Mouse (Mus musculus) hematopoietic stem cell, adult 5-6 weeks (primary cell): ENCODE results near the gene Ccdc124. TPM values are rescaled to one million over a fixed set of nuclear protein-coding genes. Genes with fewer than 3 reads are reported as not detected.
"Not testable (repeated sequence)": the region's sequence is repeated elsewhere in the genome, so short reads cannot be mapped to it uniquely, and the experiment has no call there.

ENCODE experiments used
- ATAC-seq, 2 experiments: fragments of 125-278 bp in 1 of 2; replicated peaks in 1 of 2; 2 replicates each; pipeline ENCODE4 v1.8.0; 2016 to 2017; ENCODE audit warnings: inconsistent platforms in 2 of 2, mild to moderate bottlenecking in 2 of 2, moderate number of reproducible peaks in 2 of 2, low read depth in 1 of 2, moderate TSS enrichment in 1 of 2; ENCODE audit not compliant: low FRiP score in 2 of 2, poor library complexity in 2 of 2, severe bottlenecking in 2 of 2, insufficient read depth in 1 of 2, low TSS enrichment in 1 of 2
- total RNA-seq: library from RNA; stranded (forward); fragments of 172-1452, 232-1000 nt; gene quantifications from 2 replicates; pipeline ENCODE4 v1.2.3, GENCODE M21; 2017

Gene Ccdc124
- total RNA-seq, 1 experiment from 2014 or later, result 20.1 TPM

DNA sequence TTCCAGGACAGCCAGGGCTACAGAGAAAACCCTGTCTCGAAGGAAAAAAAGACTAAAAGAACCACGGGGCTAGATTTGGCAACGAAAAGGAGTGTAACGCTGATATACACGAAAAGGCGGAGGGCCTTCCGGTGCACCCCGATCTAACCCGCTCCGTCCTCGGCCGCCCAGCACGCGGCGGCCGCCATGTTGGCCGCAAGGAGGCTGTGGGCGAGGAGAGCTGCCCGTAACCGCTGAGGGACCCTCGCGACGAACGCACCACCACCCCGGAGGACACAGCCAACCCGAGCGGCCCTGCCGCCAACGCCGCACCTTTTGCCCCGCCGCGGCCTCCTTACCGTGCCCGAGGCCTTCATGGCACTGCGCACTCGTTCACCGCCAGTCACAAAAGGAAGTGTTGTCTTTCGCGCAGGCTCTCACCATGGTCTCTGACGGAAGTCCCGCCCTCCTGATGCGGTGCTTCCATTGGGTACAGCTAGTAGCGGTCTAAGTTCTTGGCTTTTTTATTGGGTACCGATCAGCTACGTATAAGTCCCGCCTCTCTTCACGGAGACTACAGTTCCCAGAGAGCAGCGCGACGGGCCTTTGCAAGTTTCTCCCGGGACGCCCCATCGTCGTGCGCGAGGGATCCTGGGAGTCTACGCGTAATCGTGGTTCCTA is 23.4 kb upstream of the Ccdc124 start, which contains the start of gene Rpl18a:
Rpl18a (minus strand) TSS at position 392 of the 660 bp plus-strand sequence.
- peak; percentile 92 to 93 for ATAC-seq

DNA sequence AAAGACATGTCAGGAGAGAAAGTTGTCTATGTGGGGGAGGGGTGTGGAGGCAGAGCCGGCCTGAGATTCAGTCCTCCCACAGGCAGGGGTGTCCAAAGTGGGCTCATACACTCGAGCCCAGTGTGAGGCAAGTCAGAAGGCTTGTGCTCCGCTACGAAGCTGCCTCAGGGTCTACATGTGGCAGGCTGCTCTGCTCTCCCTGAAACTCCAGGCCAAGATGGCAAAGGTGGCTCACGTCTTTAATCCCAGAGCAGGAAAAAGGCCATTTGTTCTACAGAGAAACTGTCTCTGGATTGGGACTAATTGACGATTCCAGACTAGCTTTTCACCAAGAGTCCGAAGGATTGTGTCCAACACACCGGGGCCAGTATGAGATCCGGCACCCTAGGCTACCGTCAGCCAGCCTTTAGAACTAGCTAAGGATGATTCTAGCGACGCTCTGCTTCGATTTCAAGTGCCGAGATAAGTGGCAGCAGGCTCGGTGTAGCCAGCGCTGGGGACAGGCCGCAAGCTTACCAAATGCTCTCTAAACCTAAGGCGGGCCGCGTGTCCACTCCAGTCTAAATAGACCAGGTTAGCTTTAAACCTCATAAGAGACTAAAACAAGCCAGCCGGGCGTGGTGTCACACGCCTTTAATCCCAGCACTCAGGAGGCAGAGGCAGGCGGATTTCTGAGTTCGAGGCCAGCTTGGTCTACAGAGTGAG is 22.7 kb upstream of the Ccdc124 start:
- ATAC-seq, result no peak

DNA sequence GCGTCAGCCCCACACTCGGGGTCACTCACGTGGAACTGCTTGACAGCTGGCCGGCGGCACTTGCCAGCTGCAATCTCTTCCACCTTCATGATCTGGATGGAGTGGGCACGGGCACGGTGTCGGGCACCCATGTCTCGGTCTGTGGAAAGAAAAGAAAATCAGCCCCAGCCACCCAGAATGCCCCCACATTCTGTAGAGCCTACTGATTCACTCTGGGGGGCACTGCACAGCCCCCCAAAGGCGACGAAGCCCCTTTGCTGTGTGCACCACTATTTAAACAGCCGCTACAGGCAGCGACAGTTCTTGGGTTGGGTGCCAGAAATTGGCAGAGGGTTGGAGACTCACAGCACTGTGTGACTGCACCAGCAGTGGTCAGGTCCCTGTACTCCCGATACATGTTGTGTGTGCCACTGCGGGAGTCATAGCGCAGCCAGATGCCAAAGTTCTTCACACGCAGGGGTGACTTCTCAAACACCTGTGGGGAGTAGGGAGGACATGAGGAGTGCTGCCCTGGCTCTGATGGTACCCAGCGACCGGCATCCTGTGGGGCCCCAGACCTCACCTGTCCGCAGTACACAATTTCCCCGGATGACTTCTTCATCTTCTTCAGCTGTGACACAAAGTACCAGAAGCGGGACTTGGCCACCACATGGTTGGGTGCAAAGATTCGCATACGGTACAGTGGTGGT is 22.0 kb upstream of the Ccdc124 start:
- ATAC-seq, result not testable (repeated sequence)

DNA sequence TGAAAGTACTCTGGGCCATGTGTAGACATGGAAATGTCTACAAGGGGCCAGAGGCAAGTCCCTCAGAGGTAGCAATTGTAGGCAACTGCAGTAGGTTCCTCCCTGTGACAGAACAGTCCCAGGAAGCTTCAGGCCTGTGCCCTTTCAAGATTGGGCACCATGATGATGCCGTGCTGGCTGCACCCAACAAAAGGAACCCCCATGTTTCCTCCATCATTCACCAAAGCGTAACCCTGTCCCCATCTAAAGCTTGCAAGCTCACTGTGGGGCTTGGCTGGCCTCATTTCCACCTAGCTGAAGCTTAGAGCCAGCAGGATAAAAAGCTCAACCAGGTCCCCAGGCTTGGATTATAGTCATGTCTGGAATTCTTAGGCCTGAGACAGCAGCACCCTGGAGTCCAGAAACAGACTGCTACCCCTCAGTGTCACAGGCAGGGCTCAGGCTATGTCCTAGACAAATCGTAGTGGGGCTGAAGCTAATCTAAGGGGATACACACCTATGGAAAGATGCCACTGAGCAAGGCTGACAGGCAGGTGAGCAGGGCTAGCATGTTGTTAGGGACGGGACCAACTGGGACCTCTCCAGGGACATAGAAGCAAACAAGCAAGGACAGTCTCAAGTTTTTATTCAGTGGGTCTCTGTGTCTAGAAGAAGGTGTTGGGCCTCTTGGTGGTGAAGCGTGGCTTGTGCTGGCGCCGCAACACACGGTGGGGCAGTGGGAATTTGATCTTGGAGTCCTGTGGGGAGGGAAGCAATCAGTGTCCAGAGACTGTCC is 21.2 kb upstream of the Ccdc124 start:
- no peak for ATAC-seq

DNA sequence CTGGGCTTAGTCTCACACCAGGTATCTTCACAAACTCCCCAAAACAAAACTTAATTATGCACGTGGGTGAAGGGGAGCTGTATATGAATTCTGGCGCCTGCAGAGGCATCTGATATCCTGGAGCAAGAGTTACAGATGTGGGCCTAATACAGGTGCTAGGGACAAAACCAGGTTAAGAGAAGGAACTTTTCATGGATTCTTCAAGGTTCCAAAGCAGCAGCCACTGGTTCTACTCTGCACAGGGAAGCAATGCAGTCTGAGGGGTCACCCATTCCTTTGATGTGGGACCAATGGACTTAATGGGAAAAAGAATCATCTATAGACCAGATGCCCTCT is 20.6 kb upstream of the Ccdc124 start:
- ATAC-seq, result no peak

DNA sequence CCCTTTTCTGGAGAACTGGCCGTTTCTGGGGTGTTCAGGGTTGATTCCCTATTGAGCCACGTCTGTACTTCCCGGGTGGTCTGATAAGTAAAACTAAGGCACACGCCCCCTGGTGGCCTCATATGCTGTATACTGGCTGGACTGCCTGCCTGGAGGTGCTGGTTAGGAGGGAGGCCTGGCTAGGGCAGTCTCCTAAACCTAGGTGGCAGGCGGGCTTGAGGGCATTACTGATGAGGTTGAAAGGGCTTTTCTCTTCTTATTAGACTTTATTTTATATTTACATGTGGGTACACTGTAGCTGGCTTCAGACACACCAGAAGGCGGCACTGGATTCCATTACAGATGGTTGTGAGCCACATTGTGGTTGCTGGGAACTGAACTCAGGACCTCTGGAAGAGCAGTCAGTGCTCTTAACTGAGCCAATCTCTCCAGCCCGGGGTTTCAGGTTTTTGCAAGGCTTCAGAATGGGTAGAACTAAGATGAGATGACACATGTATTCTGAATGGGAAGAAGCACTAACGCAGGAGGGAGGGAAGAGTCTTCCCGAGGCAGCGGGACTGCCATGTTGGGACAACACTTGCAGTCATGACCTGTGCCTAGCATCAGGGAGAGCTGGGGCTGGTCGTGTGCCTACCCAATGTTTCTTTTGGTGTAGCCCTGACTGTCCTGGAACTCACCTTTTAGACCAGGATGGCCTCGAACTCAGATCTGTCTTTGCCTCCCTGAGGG is 20.1 kb upstream of the Ccdc124 start:
- ATAC-seq, result peak; percentile 15 to 44; a peak in 2 of 4 replicates

DNA sequence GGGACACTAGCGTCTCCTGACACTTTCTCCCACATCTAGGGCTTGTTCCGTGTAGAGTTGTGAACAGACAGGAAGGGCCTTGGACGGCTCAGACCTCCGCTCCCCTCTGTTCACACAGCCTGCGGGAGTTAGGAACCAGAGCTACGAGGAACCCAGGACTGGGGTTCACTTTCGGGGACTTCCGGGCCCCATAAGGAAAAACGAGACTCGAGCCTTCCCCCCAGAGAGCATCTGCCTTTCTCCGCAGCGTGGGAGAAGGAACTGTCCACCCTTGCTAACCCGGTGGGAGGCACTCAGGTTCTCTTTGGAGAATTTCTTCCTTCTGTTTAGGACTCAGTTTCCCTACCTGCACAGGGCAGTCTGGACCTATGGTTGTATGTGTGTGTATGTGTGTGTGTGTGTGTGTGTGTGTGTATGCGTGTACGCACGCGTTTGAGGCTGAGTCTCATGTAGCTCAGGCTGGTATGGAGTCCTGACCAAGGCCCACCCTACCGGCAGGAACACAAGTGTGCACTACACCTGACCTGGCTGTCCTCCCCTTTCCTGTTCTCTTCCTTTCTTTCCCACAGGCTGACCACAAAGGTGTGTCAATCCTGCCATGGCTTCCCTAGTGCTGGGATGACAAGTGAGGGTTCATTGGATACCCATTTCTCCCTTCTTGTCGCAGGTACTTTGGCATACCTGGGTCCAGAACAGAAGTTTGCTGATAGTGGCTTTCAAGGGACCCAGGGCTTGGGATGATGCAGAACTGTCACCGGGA is 19.3 kb upstream of the Ccdc124 start:
- no peak for ATAC-seq

DNA sequence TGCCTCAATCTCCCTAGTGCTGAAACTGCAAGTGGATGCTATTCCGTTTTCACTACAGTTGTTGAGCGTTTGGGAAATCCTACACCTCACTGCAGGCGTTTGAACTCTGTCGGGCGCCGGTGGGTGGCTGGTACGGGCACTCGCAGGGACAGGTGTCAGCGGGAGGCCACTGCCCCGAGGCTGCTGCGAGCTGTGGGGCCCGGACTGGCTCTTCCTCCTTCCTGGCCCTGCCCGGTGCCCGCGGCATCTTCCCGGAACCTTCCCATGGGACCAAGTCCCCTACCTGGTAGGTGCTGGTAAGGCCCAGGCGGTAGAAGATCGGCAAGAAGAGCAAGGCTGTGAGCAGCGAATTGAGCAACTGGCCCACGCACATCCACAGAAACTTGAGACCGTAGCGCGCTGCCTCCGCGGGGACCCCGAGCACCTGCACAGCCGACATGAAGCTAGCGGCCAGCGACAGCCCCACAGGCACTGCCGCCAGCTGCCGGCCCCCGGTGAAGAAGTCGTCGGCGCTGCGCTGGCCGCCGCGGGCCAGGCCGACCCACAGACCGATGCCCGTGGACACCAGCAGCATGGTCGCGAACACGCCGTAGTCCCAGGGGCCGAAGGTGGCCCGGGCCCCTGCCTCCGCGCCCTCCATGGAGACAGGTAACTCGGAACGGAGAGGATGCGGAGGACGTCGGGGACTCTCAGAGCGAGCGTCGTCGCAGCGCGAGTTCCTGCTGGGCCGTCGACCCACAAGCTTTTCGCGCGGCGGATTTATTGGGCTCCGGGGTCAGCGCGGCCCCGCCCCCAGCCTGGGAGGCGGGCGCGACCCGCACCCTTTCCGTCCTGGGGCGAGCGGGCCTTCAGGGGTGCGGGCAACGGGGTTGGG is 18.5 kb upstream of the Ccdc124 start, which contains the start of gene Slc5a5:
Slc5a5 (minus strand) TSS at position 736 of the 874 bp plus-strand sequence.
- ATAC-seq, result no peak

DNA sequence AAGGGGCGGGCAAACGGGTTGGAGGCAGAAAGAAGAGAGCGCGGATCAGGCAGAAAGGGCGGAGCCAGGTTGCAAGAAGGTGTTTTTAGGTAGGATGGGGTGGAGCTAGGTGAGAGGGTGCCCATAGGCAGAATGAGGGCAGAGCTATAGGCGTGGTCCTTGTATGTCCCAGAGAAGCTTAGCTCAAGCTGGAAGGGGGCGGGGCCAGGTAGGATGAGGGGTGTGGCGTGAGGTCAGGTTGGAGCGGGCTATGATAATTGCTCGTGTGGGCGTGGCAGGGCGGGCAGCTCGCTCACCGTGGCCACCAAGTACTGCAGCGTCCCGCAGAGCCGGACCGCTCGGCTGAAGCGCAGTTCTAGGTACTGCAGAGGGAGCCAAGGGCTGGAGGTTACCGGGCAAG is 17.6 kb upstream of the Ccdc124 start:
- ATAC-seq, result 0 out of 4 replicates have a peak, but pooled peaks of 1 of the 2 experiments have one; percentile 18

DNA sequence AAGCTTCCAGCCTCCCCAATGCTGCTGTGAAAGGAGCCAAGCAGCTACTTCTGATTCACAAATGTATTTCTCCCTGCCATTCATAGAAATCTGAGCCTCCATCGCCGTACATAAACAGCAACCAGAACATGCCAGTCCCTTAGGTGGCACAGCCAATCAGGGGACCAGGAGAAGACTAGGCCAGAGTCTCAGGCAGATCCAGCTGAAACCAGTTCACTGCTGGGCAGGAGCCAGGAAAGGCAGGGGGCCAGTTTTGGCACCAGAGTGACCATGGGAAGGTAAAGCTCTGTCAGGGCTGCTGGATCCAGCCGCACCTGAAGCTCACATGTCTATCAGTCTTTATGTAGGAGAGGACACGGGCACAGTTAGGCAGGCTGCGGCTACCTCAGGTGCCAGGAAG is 16.9 kb upstream of the Ccdc124 start:
- ATAC-seq, result no peak

DNA sequence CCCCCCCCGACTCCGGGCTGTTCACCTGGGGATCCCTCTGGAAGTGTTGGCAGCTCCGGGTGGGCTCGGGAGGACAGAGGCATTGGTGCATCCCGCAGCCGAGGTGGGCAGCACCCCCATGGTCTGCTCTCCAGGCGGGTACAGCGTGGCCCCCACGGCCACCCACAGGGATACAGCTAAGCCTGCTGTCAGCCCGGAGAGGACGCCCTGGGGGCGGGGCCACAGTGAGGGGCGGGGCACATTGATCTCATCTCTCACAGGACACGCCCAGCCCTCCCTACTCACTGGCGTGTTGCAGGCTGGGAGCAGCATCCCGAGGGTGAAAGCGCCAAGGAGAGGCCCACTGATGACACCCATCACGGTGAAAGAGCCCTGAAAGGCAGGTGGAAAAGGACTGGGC is 13.9 kb upstream of the Ccdc124 start:
- ATAC-seq, result no peak

DNA sequence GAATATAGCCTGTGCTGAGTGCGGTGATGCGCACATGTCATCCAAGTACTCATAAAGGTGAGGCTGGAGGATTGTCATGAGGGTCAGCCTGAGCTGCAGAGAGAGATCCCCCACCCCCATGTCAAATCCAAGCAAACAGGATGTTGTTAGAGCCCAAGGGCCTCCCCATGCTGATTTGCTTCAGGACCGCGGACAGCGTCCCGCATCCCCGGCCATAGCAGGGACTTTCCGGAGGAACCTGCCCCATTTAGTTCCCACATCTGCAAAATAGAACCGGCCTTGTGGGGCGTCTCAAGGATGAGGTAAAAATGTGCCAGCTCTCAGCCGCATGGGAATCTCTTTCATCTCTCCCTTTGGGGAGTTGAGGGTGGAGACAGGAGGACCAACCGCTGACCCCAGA is 11.9 kb upstream of the Ccdc124 start:
- ATAC-seq, result peak; percentile 53 to 57; a peak in 3 of 4 replicates

DNA sequence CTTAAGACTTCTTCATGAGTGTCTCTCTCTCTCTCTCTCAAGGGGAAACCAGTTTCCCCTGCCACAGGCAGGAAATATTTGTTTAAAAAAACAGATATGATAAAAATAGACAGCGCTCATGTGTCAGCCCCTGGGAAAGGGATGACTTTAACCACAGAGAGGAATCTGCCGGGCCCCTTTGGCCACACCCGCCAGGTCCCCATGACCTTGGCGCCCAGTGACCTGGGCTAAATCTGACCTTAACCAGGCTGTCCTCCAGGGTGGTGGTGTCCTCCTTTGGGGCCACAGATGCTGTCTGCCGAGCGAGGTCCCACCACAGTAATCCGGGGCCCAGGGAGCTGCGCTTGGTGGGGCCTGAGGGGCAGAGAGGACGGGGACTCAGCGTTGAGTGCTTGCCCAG is 10.9 kb upstream of the Ccdc124 start:
- no peak for ATAC-seq

DNA sequence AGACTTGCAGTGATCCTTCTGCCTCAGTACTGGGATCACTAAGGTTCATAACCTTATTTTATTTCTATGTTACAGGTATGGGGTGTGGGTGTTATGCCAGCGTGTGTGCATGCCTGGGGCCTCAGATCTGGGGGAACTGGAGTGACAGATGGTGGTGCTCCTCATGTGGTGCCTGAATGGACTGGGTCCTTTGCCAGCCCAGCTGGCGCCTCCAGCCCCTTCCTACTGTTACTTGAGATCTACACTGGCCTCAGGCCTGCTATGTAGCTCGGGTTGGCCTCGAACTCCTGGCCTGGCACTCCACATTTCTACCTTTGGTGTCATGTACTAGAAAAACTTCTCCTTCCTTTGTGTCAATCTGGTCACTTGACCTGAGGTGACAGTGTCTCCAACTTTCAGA is 10.5 kb upstream of the Ccdc124 start:
- no peak for ATAC-seq

DNA sequence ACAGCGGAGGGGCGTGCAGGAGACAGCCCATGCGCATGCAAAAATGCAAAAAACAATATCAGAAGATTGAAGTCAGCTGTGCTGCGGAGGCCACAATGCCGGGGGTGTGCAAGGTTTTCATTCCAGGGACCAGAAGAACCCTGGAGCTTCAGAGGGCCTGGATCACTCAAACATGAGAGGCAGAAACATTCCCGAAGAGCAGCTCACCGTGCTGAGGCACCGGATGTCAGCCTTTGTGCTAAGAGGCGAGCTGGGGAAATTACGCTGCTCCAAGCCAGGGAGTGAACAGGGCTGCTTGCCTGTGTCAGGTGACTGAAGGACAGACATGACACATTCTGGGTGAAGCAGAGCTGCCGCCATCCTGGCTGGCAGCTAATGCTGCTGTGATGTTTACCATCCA is 6.8 kb upstream of the Ccdc124 start:
- no peak for ATAC-seq

DNA sequence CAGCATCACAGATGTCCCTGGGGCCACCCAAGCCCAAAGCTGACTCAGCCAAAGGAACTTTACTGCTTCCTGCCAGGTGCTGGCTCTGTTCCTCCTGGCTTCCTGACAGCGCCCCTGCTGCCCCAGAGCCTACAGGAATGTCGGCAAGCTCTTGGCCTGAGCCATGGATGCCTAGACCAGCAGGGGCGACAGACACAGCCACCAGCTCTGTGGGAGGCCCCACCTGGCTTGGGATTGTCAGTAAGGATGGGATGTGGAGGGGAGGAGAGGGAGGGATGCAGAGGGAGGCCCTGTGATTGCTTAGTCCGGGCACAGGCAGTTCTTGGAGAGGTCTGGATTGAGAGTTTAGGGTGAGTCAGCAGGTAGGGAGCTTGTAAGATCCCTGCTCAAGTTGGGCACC is 6.4 kb upstream of the Ccdc124 start:
- ATAC-seq, result peak in 1 of 2 experiments; percentile 44; a peak in 1 of 4 replicates
